Mouse (Mus musculus) limb, embryonic 12.5 days (tissue): ENCODE measurements around the gene Scamp4. TPM values are rescaled to one million over a fixed set of nuclear protein-coding genes. Genes with fewer than 3 reads are reported as not detected.

Experiments used
- ATAC-seq: fragments of 200-750 bp; cut with Nextera tagmentation; 2 replicates; pipeline ENCODE4 v1.8.0; 2017; ENCODE audit warnings: low read depth, moderate TSS enrichment; ENCODE audit not compliant: insufficient number of reproducible peaks, insufficient read depth, low FRiP score, low TSS enrichment
- H3K27ac ChIP-seq: fragments of 300-500 bp; sonication (generic); 2 replicates; pipeline ENCODE4 v1.5.1; 2016; ENCODE audit warnings: mild to moderate bottlenecking, moderate library complexity
- H3K27me3 ChIP-seq: fragments of 300-500 bp; sonication (generic); 2 replicates; pipeline ENCODE4 v1.6.1; 2016; ENCODE audit warnings: mild to moderate bottlenecking, moderate library complexity
- H3K36me3 ChIP-seq: fragments of 300-500 bp; sonication (generic); 2 replicates; pipeline ENCODE4 v1.6.1; 2016; ENCODE audit warnings: mild to moderate bottlenecking, moderate library complexity
- H3K4me1 ChIP-seq: fragments of 300-500 bp; sonication (generic); replicated peaks from 2 replicates; pipeline ENCODE4 v1.6.1; 2016
- H3K4me2 ChIP-seq: fragments of 300-500 bp; sonication (generic); 2 replicates; pipeline ENCODE4 v1.6.1; 2016; ENCODE audit warnings: mild to moderate bottlenecking, moderate library complexity
- H3K4me3 ChIP-seq: fragments of 300-500 bp; sonication (generic); replicated peaks from 2 replicates; pipeline ENCODE4 v1.5.1; 2016; ENCODE audit warnings: mild to moderate bottlenecking
- H3K9ac ChIP-seq: fragments of 300-500 bp; sonication (generic); replicated peaks from 2 replicates; pipeline ENCODE4 v1.6.1; 2016; ENCODE audit warnings: mild to moderate bottlenecking, moderate library complexity
- H3K9me3 ChIP-seq: fragments of 300-500 bp; sonication (generic); 2 replicates; pipeline ENCODE4 v1.6.1; 2016; ENCODE audit warnings: mild to moderate bottlenecking, moderate library complexity
- WGBS: fragments of 180-500 bp; shearing (Covaris S2); methylation state at CpG from one replicate; pipeline ENCODE4 v1.1.7; 2016; 5-methylcytosine and 5-hydroxymethylcytosine counted together
- polyA plus RNA-seq: library from polyadenylated mRNA; unstranded; fragments of >200 nt; fragmentation: Nextera tagmentation; extraction: Ambion mirVana; gene quantifications from 2 replicates; pipeline ENCODE4 v1.2.1, GENCODE M21; 2016

The Scamp4 gene
- polyA plus RNA-seq, 1 experiment from 2014 or later: 62.1 TPM

DNA sequence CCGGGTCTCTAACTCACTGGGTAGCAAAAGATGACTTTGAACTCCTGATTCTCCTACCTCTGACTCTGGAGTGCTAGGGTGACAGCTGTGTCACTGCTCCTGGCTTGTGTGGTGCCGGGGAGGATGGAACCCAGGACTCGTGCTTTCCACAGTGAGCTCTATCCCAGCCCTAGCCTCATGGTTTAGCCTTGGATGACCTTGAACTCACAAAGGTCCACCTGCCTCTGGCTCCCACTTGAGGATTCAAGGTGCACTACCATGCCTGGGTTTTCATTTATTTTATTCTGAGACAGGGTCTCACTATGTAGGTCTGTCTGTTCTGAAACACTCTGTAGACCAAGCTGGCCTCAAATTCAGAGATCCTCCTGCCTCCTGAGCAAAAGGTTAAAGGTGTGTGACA lies 11.1 kb downstream of the Scamp4 start:
- H3K36me3 ChIP-seq: peaks cover 71% of the 10 kb centered on the region
- 83% methylated on average over 3 of the region's 3 CpGs for WGBS

DNA sequence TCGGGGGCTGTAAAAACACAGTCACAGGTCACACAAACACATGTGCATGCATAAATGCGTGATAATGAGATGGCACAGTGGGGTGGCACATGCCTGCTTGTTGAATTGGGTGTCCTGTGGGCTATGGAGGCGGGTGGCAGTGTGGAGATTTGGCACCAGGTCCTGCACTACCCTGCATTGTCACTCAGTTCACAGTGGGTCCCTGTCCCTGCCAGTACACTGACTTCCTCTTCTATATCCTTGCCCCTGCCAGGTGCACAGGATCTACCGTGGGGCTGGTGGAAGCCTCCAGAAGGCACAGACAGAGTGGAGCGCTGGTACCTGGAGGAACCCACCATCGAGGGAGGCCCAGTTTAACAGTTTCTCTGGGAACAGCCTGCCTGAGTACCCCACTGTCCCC lies 11.7 kb downstream of the Scamp4 start:
- Histone ChIP-seq H3K9ac (no peak overlapping the region), H3K9me3 (no peaks in the 10 kb centered on the region), H3K27ac (no peak overlapping the region), H3K4me2 (no peak overlapping the region), H3K27me3 (no peaks in the 10 kb centered on the region), H3K36me3 (peaks cover 66% of the 10 kb centered on the region), H3K4me1 (no peaks in the 10 kb centered on the region), H3K4me3 (no peak overlapping the region)
- 90% methylated on average over 6 of the region's 6 CpGs for WGBS
- no peak for ATAC-seq

More for the DNA sequence above, 11.1 kb downstream of the Scamp4 start:
- Histone ChIP-seq H3K27ac (no peak overlapping the region), H3K4me3 (no peak overlapping the region), H3K27me3 (no peaks in the 10 kb centered on the region), H3K4me2 (no peak overlapping the region), H3K4me1 (no peaks in the 10 kb centered on the region), H3K9ac (no peak overlapping the region), H3K9me3 (no peaks in the 10 kb centered on the region)
- ATAC-seq: no peak

DNA sequence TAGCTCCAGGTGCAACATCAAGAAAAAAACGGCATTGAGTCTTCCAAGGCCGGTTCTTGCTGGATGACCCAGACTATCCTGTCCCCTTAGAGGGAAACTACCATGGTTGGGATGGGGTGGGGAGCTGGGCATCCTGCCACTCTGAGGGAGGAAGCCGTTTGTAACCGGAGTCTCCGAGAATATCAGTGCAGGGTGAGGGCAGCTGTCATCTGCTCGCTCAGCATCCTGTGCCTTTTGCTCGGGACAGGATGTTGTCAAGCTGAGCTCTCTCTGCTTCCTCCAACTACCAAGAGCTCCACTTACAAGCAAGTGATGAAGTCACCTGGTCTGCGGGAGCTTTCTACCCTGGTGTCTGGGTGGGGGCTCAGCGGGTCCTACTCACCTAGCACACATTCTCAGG lies 15.5 kb downstream of the Scamp4 start:
- H3K9me3 ChIP-seq: no peaks in the 10 kb centered on the region
- H3K9ac ChIP-seq: no peak overlapping the region
- no peak for ATAC-seq
- no peak overlapping the region for H3K4me3 ChIP-seq
- H3K36me3 ChIP-seq: peaks cover 33% of the 10 kb centered on the region
- H3K4me1 ChIP-seq: peaks cover 7% of the 10 kb centered on the region
- no peaks in the 10 kb centered on the region for H3K27me3 ChIP-seq
- 80% methylated on average over 9 of the region's 9 CpGs for WGBS
- H3K27ac ChIP-seq: no peak overlapping the region
- H3K4me2 ChIP-seq: no peak overlapping the region

DNA sequence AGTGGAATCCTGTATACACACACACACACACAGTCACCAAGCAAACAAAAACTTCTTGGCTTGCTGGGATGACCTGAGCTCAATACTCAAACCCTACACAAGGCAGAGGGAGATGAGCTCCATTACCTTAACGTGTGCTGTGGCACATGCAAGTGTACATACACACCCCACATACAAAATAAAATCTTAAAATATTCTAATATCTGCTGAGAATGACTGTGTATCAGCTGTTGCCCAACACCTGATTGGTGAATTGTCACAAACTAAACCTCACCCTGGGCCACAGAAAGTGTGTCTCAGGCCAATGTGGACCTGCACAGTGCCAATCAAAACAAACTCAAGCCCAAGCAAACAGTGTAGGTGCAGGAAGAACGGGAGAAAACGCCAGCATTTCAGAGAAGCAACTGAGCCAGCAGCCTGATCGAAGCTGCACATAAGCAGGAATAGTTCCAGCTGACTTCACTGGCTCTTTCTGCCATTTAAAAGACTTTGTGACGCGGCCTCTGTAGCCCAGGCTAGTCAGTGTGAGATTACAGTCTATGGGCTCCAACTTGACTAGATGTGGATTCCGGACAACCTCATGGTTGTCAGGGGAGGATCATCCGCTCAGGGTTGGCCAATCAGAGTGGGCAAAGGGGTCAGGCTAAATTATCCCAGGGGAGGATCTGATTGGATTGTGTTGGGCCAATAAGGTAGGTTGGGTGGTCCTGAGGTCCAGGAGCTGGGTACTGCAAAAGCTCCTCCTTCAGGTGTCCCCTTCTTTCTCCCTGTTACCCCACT lies 17.0 kb downstream of the Scamp4 start:
- Histone ChIP-seq H3K36me3 (peaks cover 19% of the 10 kb centered on the region), H3K27ac (no peak overlapping the region), H3K4me2 (no peak overlapping the region), H3K4me3 (no peak overlapping the region), H3K27me3 (no peaks in the 10 kb centered on the region), H3K4me1 (peaks cover 21% of the 10 kb centered on the region), H3K9me3 (no peaks in the 10 kb centered on the region), H3K9ac (no peak overlapping the region)
- 39% methylated on average over 8 of the region's 8 CpGs for WGBS
- no peak for ATAC-seq

DNA sequence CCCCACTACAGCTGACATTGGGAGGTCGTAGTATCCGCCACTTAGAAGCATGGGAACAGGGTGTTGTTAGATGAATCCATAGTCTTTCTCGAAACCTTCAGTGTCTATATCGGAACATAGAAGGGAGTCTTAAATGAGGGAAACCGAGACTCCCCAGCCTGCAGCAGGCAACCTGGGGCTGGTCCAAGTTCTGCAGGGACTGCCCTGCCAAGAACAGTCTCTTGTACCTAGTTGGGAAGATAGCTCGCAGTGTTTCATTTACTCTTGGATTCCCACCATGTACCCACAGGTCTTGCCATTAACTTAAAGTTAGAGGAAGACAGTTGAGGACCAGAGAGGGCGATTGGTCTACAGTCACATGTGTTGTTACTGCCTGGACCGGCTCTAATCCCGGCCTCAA lies 17.7 kb downstream of the Scamp4 start:
- no peak for ATAC-seq

DNA sequence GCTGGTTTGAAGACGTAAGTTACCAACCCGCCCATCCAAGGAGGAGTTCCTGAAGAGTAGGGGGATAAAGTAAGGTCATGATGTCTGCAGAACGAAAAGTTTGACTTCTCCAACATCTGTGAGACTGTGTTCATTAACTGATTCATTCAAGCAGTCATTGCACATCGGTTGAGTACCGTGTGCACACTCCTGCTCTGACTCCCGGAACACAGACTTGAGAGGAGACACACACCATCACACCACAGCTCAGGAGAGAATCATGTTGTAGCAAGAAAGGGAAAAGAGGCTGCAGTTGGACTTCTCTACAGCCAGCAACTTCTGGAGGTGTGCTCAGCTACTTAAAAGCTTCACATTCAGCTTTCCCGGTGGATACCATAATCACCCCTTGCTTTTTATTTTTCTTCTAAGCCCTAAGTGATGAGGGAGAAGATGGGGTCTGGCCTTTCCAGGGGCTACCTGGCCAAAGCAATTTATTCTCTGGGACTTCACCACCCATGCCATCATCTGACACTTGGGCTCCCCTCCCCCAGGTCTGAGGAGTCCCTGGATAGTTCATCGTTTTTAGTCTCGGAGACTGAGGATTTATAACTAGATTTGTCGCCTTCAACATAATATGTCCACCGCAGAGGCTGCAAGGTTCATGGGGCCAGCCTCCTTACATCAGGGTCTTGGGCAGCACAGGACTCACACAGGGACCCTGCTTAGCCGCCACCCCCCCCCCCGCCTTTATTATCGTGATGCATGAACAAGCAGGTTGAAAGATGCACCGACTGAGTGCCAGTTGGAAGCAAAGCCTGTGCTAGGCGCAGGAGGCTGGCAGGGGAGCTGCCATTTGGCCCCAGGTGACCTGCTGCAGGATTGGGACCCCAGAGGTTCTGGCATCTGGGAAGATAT lies 18.4 kb downstream of the Scamp4 start:
- H3K27me3 ChIP-seq: no peaks in the 10 kb centered on the region
- peak overlapping the region; percentile 99 for H3K4me2 ChIP-seq
- no peaks in the 10 kb centered on the region for H3K9me3 ChIP-seq
- peaks cover 14% of the 10 kb centered on the region for H3K36me3 ChIP-seq
- peak overlapping the region; percentile 53 for H3K9ac ChIP-seq
- H3K4me1 ChIP-seq: peaks cover 32% of the 10 kb centered on the region
- 58% methylated on average over 16 of the region's 16 CpGs for WGBS
- peak overlapping the region; percentile 90 for H3K4me3 ChIP-seq
- H3K27ac ChIP-seq: peak overlapping the region; percentile 89
- no peak for ATAC-seq

More for the DNA sequence above, 17.7 kb downstream of the Scamp4 start:
- Histone ChIP-seq H3K4me1 (peaks cover 28% of the 10 kb centered on the region), H3K36me3 (peaks cover 16% of the 10 kb centered on the region), H3K27me3 (no peaks in the 10 kb centered on the region), H3K4me2 (no peak overlapping the region), H3K9ac (no peak overlapping the region), H3K4me3 (no peak overlapping the region), H3K27ac (0 out of 2 replicates have a peak overlapping the region, but pooled peaks have one; percentile 17), H3K9me3 (no peaks in the 10 kb centered on the region)
- 80% methylated on average over 9 of the region's 9 CpGs for WGBS

DNA sequence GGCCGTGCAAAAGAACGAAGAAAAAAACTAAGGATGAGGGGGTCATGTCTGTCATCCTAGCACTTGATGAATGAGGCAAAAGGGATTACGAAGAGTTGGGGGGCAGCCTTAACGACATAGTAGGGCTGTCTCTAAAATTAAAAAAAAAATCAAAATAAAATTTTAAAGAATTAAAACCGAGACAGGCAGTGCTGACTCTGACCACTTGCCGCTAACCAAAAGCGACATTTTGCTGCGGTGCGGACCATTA lies 18.9 kb downstream of the Scamp4 start:
- peak overlapping the region; percentile 89 for H3K27ac ChIP-seq
- WGBS: 4% methylated on average over 9 of the region's 9 CpGs
- no peak for ATAC-seq
- H3K9ac ChIP-seq: peak overlapping the region; percentile 53
- H3K4me3 ChIP-seq: peak overlapping the region; percentile 90
- H3K27me3 ChIP-seq: no peaks in the 10 kb centered on the region
- H3K9me3 ChIP-seq: no peaks in the 10 kb centered on the region
- H3K4me2 ChIP-seq: peak overlapping the region; percentile 99
- peaks cover 34% of the 10 kb centered on the region for H3K4me1 ChIP-seq
- peaks cover 13% of the 10 kb centered on the region for H3K36me3 ChIP-seq

DNA sequence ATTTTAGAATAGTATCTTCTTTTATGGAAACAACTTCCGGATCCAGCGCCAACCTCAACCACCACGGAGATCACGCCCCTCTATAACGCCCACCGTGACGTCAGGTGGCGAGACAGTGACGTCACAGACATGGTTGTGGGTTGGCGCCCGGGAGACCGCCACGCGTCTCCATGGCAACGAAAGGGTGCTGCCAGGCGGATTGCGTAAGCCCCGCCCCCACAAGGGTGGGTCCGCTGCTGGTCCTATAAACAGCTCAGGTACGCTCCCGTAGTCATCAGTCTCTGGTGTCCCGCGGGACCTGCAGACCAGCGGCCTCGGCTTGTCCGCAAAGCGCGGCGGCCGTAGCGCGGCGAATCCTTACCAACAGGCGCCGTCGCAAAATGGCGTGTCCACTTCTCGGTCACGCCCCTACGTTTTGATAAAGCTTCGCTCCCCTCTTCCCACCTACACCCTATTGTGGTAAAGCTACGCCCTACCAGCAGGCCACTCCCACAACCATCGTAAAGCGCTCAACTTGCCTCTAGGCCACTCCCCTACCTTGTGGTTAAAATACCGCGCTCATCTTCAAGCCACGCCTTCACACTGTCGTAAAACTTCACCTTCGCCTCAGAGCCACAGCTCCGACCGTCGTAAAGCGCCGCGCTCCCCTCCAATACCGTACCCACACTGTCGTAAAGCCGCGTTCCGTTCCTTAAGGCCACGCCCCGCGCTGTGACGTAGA lies 19.4 kb downstream of the Scamp4 start:
- no peaks in the 10 kb centered on the region for H3K27me3 ChIP-seq
- peak overlapping the region; percentile 88; the same call in 1 of the 2 replicates for H3K9ac ChIP-seq
- ATAC-seq: peak; percentile 95
- no peaks in the 10 kb centered on the region for H3K9me3 ChIP-seq
- peak overlapping the region; percentile 89 for H3K27ac ChIP-seq
- H3K4me2 ChIP-seq: peak overlapping the region; percentile 99
- peaks cover 34% of the 10 kb centered on the region for H3K4me1 ChIP-seq
- WGBS: 0% methylated on average over 64 of the region's 64 CpGs
- H3K36me3 ChIP-seq: peaks cover 13% of the 10 kb centered on the region
- H3K4me3 ChIP-seq: peak overlapping the region; percentile 90

DNA sequence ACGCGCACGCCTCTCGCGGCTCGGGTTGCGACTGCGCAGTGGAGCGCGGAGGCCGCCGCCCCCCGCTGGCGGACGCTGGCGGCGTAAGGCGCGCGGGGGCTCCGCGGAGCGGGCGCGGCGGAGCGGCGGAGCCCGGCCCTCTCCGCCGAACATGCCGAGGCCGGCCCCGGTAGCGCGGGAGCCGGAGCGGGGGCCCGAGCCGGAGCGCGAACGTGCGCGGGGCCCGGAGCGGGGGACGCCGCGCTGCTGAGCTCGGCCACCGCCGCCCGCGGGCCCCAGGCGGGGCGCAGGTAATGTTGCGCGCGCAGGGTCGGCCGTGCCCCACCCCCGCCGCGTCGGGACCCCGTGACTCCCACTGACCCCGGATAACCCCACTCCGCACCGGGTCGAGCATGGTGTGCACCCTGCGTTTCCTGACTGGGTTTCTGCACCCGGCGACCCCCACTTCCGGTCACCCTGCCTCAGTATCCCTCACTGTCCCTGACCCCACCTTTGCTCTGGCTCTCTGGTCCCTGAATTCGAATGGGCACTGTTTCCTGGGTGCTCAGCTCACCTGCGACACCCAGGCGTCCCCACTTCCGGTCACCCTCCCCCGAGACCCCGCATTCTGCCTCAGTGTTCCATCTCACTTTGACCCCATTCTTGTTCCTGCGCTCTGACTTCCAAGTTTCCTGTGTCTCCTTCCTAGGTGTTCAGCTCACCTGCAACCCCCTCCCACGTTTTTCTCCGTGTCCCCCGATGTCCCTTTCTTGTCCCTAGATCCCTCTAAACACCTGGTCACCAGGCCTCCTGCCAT lies 20.2 kb downstream of the Scamp4 start, which contains the start of gene Csnk1g2:
Gene Csnk1g2 (plus strand): TSS at position 178 of the 796 bp plus-strand sequence.
- Histone ChIP-seq H3K4me3 (peak within 1 kb of the TSS; percentile 90), H3K9ac (peak within 1 kb of the TSS; percentile 88), H3K27me3 (no peaks in the 10 kb centered on the region), H3K4me2 (peak within 1 kb of the TSS; percentile 99), H3K4me1 (peaks cover 40% of the 10 kb centered on the region), H3K27ac (peak within 1 kb of the TSS; percentile 89), H3K36me3 (peaks cover 16% of the 10 kb centered on the region), H3K9me3 (no peaks in the 10 kb centered on the region)
- peak; percentile 16 for ATAC-seq
- WGBS: under 1% methylated on average over 85 of the region's 85 CpGs

DNA sequence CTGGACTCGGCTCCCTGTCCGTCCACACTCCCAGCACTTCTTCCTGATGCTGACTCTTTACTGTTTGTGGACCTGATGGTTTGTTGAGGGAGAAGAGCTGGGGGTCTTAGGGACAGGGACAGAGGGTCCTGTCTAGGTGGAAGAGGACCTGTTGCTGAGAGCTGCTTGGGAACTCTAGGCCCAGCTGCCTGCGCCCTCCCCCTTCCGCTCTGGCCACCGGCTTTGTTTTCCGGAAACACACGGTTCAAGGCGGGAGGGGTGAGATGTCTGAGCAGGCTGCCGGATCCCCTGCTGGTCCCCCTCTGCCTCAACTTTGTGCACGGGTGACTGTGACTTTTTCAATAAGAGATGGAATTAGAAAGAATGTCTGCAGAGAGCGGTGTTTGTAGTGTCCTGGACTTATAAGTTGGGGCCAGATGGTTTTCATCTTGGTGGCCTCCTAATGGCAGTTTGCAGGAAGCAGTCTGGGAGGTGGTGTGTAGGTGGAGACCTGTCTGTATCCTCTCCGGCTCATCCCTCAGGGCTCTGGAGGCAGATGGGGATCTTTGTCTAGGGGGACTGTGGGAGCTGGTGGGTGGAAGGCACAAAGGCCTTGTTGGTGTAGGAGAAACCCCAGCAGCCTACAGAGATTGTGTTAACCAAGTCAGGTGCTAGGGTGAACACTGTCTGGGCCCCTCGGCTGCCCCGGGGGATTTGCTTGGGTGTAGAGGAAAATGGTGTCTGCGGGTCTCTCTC lies 21.0 kb downstream of the Scamp4 start:
- peaks cover 40% of the 10 kb centered on the region for H3K4me1 ChIP-seq
- 8% methylated on average over 15 of the region's 15 CpGs for WGBS

More for the DNA sequence above, 21.0 kb downstream of the Scamp4 start:
- peak overlapping the region; percentile 89 for H3K27ac ChIP-seq
- no peaks in the 10 kb centered on the region for H3K27me3 ChIP-seq
- H3K36me3 ChIP-seq: peaks cover 19% of the 10 kb centered on the region
- peak overlapping the region; percentile 88 for H3K9ac ChIP-seq
- peak overlapping the region; percentile 90 for H3K4me3 ChIP-seq
- peak overlapping the region; percentile 99 for H3K4me2 ChIP-seq
- no peaks in the 10 kb centered on the region for H3K9me3 ChIP-seq
- no peak for ATAC-seq
